Mouse (Mus musculus) monocyte, adult 2 months (primary cell): ENCODE measurements around the gene Pi16.

Experiments used
- DNase-seq, 2 experiments: peaks; one replicate each; pipeline ENCODE4 v3.0.0; 2022; ENCODE audit warnings: low spot score in 2 of 2, low read depth in 1 of 2

The Pi16 gene

GRCm38 (mm10) chr17:29355841-29356478 is 38.5 kb downstream of the Pi16 start:
- DNase-seq = no peak

GRCm38 (mm10) chr17:29356479-29356856 is 39.0 kb downstream of the Pi16 start:
- no peak for DNase-seq

- DNase-seq = no peak
Observed at GRCm38 (mm10) chr17:29356882-29357281, 39.4 kb downstream of the Pi16 start.

- no peak for DNase-seq
Observed at GRCm38 (mm10) chr17:29358928-29359327, 41.4 kb downstream of the Pi16 start.

GRCm38 (mm10) chr17:29360761-29361221 is 43.3 kb downstream of the Pi16 start, which contains the start of gene Fgd2:
Gene Fgd2 (plus strand): TSS chr17:29360914.
- peak; percentile 33 to 50 for DNase-seq

GRCm38 (mm10) chr17:29361982-29362691 is 44.7 kb downstream of the Pi16 start:
- peak; percentile 42 for DNase-seq

- DNase-seq = no peak
Observed at GRCm38 (mm10) chr17:29363109-29363508, 45.6 kb downstream of the Pi16 start.

- DNase-seq = no peak
Observed at GRCm38 (mm10) chr17:29365105-29365621, 47.7 kb downstream of the Pi16 start.

GRCm38 (mm10) chr17:29368726-29369125 is 51.2 kb downstream of the Pi16 start:
- no peak for DNase-seq

GRCm38 (mm10) chr17:29370984-29371723 is 53.7 kb downstream of the Pi16 start:
- DNase-seq = peak; percentile 76 to 84

GRCm38 (mm10) chr17:29375871-29376270 is 58.4 kb downstream of the Pi16 start:
- no peak for DNase-seq

- DNase-seq = no peak
Observed at GRCm38 (mm10) chr17:29378056-29378455, 60.6 kb downstream of the Pi16 start.
